Mouse (Mus musculus) megakaryocyte progenitor cell, adult 5-6 weeks (primary cell): ENCODE measurements at regions not wholly inside any gene's neighbourhood (a gene's known extent, or its start where the extent isn't known, plus 50 kb on each side); places are given as distances from the start of the nearest gene placed in this dataset.

Experiments used
- ATAC-seq: replicated peaks from 2 replicates; pipeline ENCODE4 v1.8.0; 2016; ENCODE audit warnings: mild to moderate bottlenecking, moderate TSS enrichment, inconsistent platforms; ENCODE audit not compliant: poor library complexity

DNA sequence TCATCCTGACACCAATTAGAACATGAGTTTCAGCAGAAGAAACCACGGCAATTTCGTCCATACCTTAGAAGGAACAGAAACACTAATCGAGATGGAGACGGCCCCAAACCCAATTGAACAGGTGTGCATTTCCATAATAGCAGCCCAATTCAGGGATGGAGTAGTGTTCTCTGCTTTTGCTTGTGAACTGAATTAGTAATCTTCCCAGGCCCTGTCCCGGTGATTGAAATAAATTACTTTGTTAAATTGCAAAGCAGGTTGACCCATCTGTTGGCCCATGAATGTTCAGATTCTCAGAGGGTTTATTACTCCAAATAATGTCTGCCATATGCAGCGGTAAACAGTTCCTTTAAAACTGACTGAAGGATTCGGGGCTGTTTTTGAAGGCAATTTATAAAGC lies 388.5 kb upstream of the Nfe2l3 start:
- no peak for ATAC-seq

DNA sequence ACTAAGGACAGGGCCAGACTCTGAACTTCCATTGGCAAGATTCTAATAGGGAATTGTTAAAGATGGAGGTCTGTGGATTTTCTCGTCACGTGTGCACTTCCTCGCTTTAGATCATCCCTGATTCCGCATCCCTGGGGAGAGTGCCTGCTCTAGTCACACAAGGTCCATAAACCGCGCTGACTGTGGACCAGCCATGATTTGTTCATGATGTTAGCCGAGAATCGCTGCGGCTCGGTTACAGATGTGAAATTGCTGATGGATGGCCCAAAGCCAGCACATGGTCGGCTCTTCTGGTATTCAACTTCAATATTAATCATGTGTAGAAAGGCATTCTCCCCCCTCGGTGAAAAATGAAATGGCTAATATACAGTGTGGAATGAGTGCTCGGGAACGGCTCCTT lies 387.6 kb upstream of the Nfe2l3 start:
- ATAC-seq: no peak

DNA sequence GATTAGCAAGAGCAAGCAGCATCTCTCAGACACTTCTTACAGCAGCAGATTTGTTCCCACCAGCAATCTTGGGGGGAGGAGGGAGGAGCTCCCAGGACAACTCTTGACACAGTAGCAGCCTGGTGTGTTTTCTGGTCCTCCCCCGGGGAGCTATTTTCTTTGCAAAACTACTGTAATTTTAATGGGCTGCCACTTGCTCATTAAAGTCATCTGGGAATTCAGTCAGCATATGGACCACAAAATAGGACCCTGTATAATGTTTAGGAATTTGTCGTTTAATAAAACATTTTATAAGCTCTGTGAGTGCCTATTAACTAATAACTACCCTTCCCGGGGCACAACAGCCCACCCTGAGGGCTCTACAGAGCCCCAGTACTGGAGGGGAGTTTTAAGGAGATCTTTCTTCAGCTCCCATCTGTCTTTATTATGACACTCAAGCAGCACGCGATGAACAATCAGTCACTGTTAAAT lies 380.0 kb upstream of the Nfe2l3 start:
- ATAC-seq: no peak

DNA sequence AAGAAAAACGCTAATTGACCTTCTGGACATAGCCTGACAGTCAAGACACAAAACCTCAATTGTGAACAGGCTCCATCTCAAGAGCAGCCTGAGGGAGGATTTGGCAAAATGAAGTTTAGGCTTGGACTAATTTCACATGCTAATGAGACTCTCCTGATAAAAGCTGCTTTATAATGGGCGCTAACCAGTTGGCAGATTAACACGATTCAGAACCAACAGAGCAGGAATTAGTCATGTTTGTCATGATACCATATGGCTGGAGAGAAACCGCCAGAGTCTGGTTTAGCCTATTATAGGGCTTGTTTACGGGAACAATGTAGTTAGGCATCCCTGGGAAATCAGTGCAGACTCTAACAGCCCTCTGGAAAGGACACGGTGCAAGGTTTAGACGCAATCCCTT lies 375.2 kb upstream of the Nfe2l3 start:
- no peak for ATAC-seq

DNA sequence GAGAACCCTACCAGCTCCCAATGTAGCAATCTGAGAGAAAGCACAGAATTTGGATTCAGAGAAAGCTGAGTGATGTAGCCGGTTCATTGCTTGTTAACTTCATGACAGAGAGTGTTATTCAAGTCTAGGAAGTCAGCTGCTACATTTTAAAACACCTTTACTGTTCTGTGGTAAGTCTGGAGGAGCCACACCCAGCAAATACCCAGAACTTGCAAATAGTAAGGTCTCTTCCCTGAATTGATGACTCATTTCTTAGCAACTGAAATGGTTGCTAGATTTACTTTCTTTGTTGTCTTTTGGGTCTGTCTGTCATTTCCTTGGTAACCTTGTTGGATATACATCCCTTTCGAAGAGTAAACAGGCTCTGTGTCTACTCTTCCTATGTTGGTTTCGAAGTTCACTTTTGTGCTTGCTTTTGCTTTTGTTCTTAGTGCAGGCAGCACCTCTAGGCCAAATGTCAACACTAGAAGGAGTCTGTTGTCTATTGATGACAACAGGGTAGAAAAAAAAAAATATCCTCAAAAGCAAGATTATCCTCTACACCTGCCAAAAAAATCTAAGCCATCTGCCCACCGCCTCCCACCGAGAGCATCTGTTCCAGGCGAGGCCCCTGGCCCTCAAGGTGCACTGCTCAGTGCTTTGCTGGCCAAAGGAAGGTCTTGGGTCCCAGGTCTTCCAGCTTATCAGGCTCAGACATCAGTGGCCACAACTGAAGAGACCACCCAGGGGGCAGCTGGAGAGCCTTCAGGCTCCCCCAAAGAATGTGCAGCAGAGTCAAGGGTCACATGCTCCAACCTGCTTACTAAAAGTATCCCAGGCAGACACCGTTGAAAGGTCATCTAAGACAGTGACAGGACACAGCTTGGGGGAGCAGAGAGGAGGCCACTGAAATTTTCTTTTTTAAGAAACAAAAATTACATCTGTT lies 372.3 kb upstream of the Nfe2l3 start:
- ATAC-seq: no peak

DNA sequence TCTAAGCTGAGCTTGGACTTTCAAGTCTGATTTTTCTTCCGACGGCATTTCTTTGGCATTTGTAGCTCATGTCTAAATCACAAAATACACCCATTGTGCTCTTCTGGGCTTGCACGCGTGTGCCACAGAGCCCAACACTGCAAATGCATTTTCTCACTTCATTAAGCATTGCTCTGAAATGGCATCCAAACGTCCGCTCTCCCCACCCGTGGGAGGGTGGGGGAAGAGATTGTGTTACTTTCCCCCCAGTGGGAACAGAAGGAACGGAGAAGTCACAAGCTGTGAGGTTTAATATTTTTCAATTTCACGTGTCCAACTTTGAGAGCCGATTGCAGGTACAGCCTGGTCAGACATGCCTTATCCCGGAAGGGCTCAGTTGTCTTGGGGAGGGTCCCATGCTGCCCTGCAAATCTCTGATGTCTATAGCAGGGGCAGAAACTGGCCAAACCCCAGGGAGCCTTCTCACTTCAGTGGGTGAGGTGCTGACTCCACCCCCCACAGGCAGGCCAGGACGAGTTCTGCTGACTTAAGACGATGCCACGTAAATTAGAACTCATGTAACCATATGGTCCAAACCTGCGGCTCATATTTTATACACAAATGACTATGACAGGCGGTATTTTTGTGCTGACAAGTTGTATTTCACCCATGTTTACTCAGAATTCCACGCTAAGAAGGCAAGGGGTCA lies 371.5 kb upstream of the Nfe2l3 start:
- ATAC-seq: no peak

DNA sequence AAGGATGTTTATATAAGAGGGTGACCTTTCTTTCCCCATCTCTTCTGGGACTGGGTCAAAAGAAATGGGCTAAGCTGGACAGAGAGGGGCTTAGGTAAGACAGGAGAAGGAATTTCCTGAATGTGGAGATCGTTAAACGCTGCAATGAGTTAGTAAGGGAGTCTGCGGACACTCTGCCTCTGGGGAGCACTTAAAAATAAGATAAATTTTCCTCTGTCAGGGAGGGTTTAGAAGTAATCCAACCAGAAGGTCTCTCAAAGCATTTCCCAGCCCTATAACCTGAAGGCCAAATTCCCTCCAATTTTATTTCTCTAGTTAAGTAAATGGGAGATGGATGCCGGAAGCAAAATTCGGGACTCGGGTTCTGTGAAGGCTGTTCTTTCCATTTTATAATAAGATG lies 367.3 kb upstream of the Nfe2l3 start:
- no peak for ATAC-seq

DNA sequence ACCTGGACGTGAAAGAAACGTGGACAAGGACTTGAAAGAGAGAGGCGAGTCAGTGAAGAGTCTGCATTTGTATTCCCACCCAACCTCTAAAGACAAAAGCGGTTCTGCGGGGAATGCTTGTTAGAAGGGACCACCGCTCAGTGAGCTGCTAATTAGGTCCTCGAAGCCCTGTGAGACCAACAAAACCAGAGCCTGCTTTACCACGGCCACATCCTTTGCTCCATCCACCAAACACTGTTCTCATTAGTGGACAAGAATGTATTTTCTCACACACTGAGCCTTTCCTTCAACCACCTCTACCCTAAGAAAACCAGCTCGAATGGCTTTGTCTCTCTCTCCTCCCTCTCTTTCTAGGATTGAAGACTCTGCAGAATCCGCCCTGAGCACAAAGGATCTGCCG lies 365.1 kb upstream of the Nfe2l3 start:
- ATAC-seq: no peak

DNA sequence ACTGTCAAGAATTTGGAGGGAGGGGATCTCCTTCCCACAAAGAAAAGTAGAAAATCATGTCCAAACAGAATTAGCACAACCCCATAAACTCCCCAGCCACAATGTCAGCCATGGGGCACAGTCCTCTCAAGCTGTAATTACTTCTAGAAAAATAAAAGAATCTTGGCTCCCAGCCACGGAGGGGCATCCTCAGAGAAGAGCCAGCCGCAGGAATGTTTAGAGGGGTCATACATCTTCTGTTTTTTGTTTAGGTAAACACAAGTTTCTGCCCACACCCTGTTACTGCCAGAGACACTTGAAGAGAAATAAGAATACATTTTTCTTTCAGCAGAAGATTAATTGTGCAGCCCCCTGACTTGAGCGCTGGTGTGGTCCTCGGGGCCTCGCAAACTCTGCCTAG lies 362.5 kb upstream of the Nfe2l3 start:
- ATAC-seq: no peak

DNA sequence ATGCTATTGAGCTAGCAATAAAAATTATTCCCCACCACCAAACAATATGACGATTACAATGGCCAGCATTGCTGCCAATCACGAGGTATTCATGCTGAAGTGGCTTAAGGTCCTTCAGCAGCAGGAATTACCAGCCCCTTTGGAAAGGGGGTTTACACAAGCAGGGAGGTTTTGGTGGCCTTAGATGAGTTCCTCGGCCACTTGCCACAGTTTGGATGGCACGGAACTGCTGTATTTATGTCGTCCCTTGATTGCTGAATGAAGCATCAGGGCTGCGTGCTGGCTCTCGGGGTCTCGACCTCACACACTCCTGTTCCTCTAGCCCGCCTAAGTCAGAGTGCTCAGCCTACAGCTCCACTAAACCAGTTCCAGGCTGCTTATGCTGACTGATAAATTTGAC lies 361.2 kb upstream of the Nfe2l3 start:
- ATAC-seq: no peak

DNA sequence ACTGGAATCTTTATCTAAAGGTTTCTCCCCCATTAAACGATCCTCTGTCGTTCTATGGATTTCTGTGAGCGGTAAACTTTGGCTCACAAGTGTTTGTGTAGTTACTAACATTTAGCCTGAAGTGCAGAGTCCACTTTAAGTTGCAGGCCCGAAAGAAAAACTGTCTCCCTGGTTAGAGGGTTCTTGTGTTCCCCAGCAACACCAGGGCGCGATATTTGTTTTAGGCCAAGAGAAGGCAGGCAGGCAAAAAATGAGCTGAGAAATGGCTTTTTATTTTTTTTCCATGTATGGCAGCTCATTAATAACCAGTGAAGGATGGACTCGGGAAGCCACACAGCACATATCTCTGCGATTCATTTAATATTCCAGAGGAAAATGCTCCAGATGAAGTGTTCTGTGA lies 357.4 kb upstream of the Nfe2l3 start:
- ATAC-seq: no peak

DNA sequence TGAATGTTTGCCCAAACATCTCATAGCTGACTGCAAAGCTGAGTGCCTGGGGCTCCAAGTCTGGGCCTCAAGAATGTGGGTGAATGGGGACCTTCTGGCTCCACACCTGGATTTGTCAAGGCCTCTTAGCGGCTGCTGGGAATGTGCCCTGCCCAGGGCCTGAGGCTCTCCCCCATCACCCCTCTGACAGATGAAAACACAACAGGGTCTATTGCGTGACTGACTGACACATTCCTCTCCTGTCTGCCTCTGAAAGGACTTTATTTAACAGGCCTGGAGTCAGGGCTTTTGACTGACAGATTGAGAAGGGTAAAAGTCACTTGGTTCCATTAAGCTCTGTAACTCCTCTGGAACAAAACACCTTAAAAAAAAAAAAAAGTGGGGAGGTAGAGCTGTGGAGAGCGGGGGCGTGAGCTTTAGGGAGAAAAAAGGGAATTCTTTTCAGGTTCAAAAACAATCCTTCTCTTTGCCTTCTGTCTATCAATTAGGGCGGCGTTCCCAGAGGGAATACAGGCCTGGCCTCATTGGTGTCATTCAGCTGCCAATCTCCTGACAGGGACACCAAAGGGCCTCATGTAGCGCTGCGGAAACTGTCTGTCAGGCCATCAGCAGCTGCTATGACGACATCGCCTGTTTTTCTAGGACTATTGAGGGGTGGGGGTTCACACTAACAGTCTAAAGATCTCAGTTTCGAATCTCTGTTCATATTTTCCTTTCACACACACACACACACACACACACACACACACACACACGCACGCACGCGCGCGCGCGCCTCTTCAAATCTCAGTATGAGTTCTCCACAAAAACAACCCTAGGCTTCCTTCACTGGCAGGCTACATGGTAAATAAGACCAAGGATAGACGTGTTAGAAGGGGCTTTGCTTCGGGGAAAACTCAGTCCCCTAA lies 355.4 kb upstream of the Nfe2l3 start:
- ATAC-seq: no peak

DNA sequence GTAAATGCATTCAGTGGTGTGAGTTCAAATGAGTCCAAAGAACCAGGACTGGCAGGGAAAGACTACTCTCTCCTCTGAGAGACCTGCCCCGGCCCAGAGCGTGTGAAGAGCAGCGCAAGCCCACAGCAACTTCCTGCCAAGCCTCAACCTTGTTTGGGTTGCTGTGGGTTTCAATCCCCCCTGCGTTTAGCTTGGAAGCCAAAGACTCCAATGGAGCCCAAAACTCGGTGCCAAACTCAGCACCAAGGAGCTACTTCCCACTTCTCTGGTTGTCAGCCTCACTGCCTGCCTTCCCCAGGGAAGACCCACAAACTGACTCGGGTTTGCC lies 354.7 kb upstream of the Nfe2l3 start:
- no peak for ATAC-seq

DNA sequence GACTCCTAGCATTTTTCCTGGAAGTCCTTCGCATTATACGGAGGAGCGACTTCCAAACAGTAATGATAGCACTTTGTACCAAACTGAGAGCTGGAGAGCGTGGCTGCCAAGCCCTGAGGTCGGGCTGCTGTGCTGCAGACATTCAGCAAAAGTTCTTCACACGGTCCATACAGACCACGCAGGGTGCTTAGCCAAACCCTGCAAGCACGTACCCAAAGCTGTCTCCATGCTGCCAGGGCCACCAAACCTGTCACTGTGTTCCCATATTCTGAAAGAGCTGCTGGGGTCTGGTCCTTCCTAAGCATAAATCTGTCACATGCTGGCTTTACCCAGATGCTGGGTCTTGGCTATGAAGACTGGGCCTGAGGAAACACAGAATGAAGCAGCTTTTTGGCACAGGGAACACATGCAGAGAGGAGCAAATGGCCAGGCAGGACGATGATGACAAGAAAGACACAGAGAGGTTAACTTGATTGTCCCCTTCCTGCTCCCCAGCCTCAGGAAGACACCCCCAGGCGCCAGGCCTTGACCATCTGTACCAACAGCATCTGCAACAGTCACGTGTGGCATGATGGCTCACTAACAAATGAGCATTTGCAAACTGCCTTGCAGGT lies 354.0 kb upstream of the Nfe2l3 start:
- ATAC-seq: no peak

DNA sequence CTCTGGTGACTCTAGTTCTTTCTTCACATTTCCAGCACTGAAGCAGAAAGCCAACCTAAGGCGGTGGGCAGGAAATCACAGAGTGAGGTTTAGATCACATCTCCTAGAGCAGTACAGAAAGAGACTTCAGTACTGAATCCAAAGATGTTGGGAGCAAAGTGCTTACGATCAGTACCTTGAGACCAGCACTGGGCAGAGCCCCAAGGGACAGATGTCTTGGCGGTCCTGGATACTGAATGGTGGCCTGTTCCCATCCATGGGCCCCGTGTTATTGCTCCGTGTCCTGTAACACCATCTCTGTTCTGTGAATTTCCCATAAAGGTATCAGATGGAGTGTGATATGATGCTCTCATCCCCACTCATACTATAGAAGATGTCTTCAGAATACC lies 353.5 kb upstream of the Nfe2l3 start:
- ATAC-seq: no peak

DNA sequence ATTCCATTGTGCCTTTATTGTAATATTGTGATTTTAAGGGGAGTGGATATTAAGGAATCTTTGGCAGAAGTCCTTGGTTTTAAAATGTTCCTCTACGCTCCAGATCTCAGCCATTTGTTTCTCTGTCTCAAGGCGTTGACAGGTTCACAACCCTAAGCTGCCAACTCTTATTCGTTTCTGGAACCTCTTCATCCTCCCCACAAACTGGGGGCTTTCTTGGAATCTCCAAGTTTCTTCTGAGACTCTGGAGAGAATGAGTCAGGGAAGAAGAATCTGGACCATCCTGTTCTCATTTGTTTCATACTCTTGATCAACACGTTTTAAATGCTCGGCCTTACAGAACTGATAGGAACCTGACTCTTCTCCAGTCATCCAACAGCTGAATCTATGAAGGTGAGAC lies 351.4 kb upstream of the Nfe2l3 start:
- ATAC-seq: no peak

DNA sequence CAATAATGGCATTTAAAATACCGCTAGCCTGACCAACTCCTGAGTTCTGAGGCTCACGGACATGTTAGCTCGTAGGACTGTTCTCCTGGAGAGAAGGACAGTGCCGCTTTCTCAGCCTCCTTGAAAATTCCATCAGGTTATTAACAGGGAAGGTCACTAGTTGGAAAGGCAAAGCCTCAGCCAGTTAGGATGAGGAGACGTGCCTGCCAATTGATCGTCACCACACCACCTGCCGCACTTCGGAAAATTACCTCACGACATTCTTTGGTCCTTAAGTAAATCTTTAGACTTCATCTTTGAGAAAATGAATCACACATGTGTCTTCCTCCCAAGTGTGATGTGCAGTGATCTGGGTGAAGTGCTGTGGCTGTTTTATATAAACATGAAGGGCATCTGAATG lies 347.8 kb upstream of the Nfe2l3 start:
- ATAC-seq: no peak

DNA sequence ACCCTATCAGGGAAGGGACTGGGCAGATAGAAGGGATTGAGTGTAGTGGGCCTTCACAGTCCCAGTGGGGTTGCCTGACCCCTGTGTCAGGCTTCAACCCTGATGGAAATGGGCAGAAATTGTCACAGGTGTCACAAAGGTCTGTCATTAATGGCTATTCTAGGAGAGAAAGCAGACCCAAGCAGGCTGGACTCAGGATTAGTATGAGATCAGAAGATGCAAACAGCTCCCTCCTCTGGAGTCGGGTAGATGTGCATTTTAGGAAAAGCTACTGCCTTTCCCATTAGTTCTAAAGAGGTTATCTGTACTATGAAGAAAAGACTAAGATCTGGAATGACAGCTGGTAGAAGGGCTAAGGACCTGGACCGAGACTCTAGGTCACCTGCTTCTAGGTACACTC lies 346.9 kb upstream of the Nfe2l3 start:
- no peak for ATAC-seq

DNA sequence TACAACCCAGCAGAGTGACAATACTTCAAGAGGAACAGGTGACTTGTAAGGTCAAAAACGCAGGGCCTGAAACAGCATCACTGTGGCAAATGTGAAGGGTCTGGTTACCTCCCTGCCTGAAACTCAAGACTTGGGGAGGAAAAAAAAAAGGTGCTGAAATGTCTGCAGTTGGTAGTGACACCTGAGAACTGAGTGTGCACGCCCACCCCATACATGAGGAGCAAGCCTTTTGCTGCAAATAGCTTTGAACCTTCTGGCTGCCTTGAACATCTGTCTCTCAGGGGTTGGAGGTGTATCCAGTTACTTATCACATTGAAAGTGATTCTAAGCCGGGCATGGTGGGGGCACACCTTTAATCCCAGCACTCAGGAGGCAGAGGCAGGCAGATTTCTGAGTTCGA lies 346.1 kb upstream of the Nfe2l3 start:
- ATAC-seq: no peak

DNA sequence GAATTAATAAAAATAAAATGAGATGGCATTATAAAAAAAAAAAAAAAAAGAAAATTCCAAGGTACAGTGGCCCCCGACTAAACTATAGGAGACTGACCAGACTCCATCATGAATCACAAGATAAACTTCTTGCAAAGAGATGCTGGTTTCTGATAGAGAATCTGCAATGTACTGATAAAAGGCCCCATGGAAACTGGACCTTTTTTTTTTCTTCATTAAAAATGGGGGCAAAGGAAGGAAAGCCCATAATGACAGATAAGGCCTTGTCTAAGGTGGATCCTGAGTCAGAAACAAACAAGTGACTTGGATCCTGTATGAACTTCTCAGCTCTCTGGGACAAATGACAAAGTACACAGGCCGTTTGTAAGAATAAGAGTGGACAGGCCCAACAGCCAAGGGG lies 344.7 kb upstream of the Nfe2l3 start:
- no peak for ATAC-seq
